Mouse (Mus musculus) hindbrain, embryonic 16.5 days (tissue): ENCODE measurements around the gene Cacna1a. TPM values are rescaled to one million over a fixed set of nuclear protein-coding genes. Genes with fewer than 3 reads are reported as not detected.

Experiments
- ATAC-seq: fragments of 200-750 bp; cut with Nextera tagmentation; 2 replicates; pipeline ENCODE4 v1.8.0; 2017; ENCODE audit warnings: moderate TSS enrichment, moderate library complexity
- H3K27ac ChIP-seq: fragments of 300-500 bp; sonication (generic); 2 replicates; pipeline ENCODE4 v1.5.1; 2014; ENCODE audit warnings: low read depth, mild to moderate bottlenecking, control low read depth, low read length, moderate library complexity
- H3K27me3 ChIP-seq: fragments of 300-500 bp; sonication (generic); replicated peaks from 2 replicates; pipeline ENCODE4 v1.6.1; 2014; ENCODE audit warnings: low read length; ENCODE audit not compliant: control insufficient read depth, insufficient read depth
- H3K36me3 ChIP-seq: fragments of 300-500 bp; sonication (generic); 2 replicates; pipeline ENCODE4 v1.6.1; 2014; ENCODE audit warnings: mild to moderate bottlenecking, low read length, moderate library complexity, mixed read lengths; ENCODE audit not compliant: control insufficient read depth, insufficient read depth
- H3K4me1 ChIP-seq: fragments of 300-500 bp; sonication (generic); 2 replicates; pipeline ENCODE4 v1.6.1; 2014; ENCODE audit warnings: low read depth, low read length; ENCODE audit not compliant: control insufficient read depth, insufficient read depth
- H3K4me2 ChIP-seq: fragments of 300-500 bp; sonication (generic); 2 replicates; pipeline ENCODE4 v1.6.1; 2014; ENCODE audit warnings: mild to moderate bottlenecking, low read length, control low read depth, moderate library complexity
- H3K4me3 ChIP-seq: fragments of 300-500 bp; sonication (generic); 2 replicates; pipeline ENCODE4 v1.5.1; 2014; ENCODE audit warnings: mild to moderate bottlenecking, low read length, control low read depth, moderate library complexity
- H3K9ac ChIP-seq: fragments of 300-500 bp; sonication (generic); 2 replicates; pipeline ENCODE4 v1.6.1; 2014; ENCODE audit warnings: low read depth, mild to moderate bottlenecking, control low read depth, low read length, moderate library complexity
- H3K9me3 ChIP-seq: fragments of 300-500 bp; sonication (generic); 2 replicates; pipeline ENCODE4 v1.6.1; 2014; ENCODE audit warnings: mild to moderate bottlenecking, low read length, moderate library complexity; ENCODE audit not compliant: control insufficient read depth
- WGBS: fragments of 180-500 bp; shearing (Covaris S2); extraction: QIAGEN DNeasy Blood & Tissue Kit; methylation state at CpG from one replicate; pipeline ENCODE4 v1.1.7; 2014; 5-methylcytosine and 5-hydroxymethylcytosine counted together
- polyA plus RNA-seq: library from polyadenylated mRNA; unstranded; fragments of >200 nt; fragmentation: Nextera tagmentation; extraction: Ambion mirVana; gene quantifications from 2 replicates; pipeline ENCODE4 v1.2.1, GENCODE M21; 2015

The Cacna1a gene
- polyA plus RNA-seq, 1 experiment from 2014 or later, result 17.1 TPM

DNA sequence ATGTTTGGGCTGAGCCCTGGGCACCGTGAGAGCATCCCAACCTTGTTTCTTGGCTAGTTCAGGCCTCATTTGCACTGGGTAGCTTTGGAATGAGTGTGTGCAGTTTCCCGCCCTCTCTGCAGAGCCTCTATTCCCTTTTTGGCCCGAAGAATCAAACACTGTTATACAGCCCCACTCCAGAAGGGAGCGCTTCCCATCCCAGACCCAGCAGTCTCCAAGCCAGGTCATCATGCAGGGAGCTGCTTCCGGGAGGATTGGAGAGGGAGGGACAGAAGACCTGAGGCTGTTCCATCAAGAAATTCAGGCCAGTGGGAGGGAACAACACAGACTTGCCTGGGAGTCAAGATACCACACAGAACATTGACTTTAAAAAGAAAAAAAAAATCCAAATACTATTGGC, 29.6 kb downstream of the Cacna1a start:
- Histone ChIP-seq H3K4me3 (no peak overlapping the region; the same call in 1 of the 2 replicates), H3K9me3 (no peaks in the 10 kb centered on the region), H3K27me3 (no peaks in the 10 kb centered on the region), H3K9ac (peak overlapping the region; percentile 4; the same call in 1 of the 2 replicates), H3K4me2 (peak overlapping the region; percentile 85), H3K4me1 (peaks cover 22% of the 10 kb centered on the region), H3K36me3 (peaks cover 2% of the 10 kb centered on the region; the same call in 1 of the 2 replicates), H3K27ac (no peak overlapping the region)
- WGBS, result 47% methylated on average over 5 of the region's 5 CpGs
- no peak for ATAC-seq

DNA sequence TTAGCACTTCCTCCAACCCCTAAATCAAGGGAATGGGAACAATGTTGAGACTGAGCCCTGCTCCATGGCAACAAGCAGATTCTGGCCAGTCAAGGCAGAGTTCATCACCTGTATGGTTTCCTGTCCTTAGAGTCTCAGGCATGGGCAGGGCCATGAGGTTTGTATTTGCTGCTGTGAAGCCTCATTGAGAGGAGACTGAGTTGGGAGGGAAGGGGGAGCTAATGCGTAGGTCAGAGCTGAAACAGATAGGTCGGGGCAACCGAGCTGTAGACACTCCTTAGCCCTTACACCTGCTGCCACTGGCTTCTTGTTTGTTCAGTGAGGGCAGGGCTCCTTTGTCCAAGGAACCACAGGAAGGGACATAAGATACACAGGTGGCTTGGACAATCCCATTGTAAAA, 36.2 kb downstream of the Cacna1a start:
- ATAC-seq, result no peak
- H3K4me2 ChIP-seq, result no peak overlapping the region
- no peaks in the 10 kb centered on the region for H3K27me3 ChIP-seq
- H3K36me3 ChIP-seq, result peaks cover 2% of the 10 kb centered on the region; the same call in 1 of the 2 replicates
- no peak overlapping the region for H3K4me3 ChIP-seq
- no peaks in the 10 kb centered on the region for H3K4me1 ChIP-seq
- H3K9me3 ChIP-seq, result no peaks in the 10 kb centered on the region
- H3K27ac ChIP-seq, result no peak overlapping the region
- 83% methylated on average over 3 of the region's 3 CpGs for WGBS
- no peak overlapping the region for H3K9ac ChIP-seq

- Histone ChIP-seq H3K27ac (no peak overlapping the region), H3K4me3 (no peak overlapping the region), H3K36me3 (peaks cover 2% of the 10 kb centered on the region; the same call in 1 of the 2 replicates), H3K9me3 (no peaks in the 10 kb centered on the region), H3K4me1 (no peaks in the 10 kb centered on the region), H3K4me2 (no peak overlapping the region), H3K27me3 (no peaks in the 10 kb centered on the region), H3K9ac (no peak overlapping the region)
- WGBS, result 79% methylated on average over 7 of the region's 7 CpGs
- ATAC-seq, result no peak
Measured at GRCm38 (mm10) chr8:84426087-84426486, 37.8 kb downstream of the Cacna1a start.

DNA sequence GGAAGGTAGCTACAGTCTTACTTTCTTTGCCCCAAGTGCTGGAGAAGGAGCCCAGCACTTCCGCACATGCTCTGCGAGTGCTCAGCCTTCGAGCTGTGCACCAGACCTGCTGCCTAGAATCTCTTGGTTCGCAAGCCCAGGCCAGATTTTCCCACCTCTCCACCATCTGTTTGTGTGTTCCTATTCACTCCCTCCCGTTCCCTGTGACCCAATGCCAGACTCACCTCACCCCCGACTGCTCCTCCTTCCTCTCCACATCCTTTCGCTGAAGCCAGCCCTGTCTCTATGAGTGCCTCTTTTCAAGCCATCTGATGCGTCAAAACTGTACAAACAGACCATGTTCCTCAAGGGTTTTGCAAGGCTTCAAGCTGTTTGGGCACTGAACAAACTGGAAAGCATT, 38.3 kb downstream of the Cacna1a start:
- Histone ChIP-seq H3K9me3 (no peaks in the 10 kb centered on the region), H3K4me3 (no peak overlapping the region), H3K27me3 (no peaks in the 10 kb centered on the region), H3K4me2 (no peak overlapping the region), H3K36me3 (peaks cover 2% of the 10 kb centered on the region; the same call in 1 of the 2 replicates), H3K4me1 (no peaks in the 10 kb centered on the region), H3K9ac (no peak overlapping the region), H3K27ac (no peak overlapping the region)
- WGBS, result 88% methylated on average over 8 of the region's 8 CpGs
- ATAC-seq, result no peak

- 79% methylated on average over 5 of the region's 5 CpGs for WGBS
- no peak overlapping the region for H3K4me2 ChIP-seq
- H3K9me3 ChIP-seq, result no peaks in the 10 kb centered on the region
Measured at GRCm38 (mm10) chr8:84428034-84428433, 39.8 kb downstream of the Cacna1a start.

GRCm38 (mm10) chr8:84429014-84429413, 40.8 kb downstream of the Cacna1a start:
- Histone ChIP-seq H3K36me3 (peaks cover 2% of the 10 kb centered on the region; the same call in 1 of the 2 replicates), H3K27ac (no peak overlapping the region), H3K4me2 (no peak overlapping the region), H3K27me3 (no peaks in the 10 kb centered on the region), H3K4me3 (no peak overlapping the region), H3K9ac (no peak overlapping the region), H3K9me3 (no peaks in the 10 kb centered on the region), H3K4me1 (no peaks in the 10 kb centered on the region)
- ATAC-seq, result no peak
- 22% methylated on average over 4 of the region's 4 CpGs for WGBS

More at GRCm38 (mm10) chr8:84428034-84428433, 39.8 kb downstream of the Cacna1a start:
- H3K27ac ChIP-seq, result no peak overlapping the region
- H3K4me1 ChIP-seq, result no peaks in the 10 kb centered on the region
- H3K27me3 ChIP-seq, result no peaks in the 10 kb centered on the region
- H3K4me3 ChIP-seq, result no peak overlapping the region
- no peak for ATAC-seq
- peaks cover 2% of the 10 kb centered on the region; the same call in 1 of the 2 replicates for H3K36me3 ChIP-seq
- no peak overlapping the region for H3K9ac ChIP-seq

GRCm38 (mm10) chr8:84429492-84429891, 41.3 kb downstream of the Cacna1a start:
- no peak for ATAC-seq
- Histone ChIP-seq H3K4me2 (no peak overlapping the region), H3K4me3 (no peak overlapping the region), H3K4me1 (no peaks in the 10 kb centered on the region), H3K27ac (no peak overlapping the region), H3K9ac (no peak overlapping the region), H3K36me3 (peaks cover 2% of the 10 kb centered on the region; the same call in 1 of the 2 replicates), H3K9me3 (no peaks in the 10 kb centered on the region), H3K27me3 (no peaks in the 10 kb centered on the region)
- WGBS, result 40% methylated on average over 5 of the region's 5 CpGs

DNA sequence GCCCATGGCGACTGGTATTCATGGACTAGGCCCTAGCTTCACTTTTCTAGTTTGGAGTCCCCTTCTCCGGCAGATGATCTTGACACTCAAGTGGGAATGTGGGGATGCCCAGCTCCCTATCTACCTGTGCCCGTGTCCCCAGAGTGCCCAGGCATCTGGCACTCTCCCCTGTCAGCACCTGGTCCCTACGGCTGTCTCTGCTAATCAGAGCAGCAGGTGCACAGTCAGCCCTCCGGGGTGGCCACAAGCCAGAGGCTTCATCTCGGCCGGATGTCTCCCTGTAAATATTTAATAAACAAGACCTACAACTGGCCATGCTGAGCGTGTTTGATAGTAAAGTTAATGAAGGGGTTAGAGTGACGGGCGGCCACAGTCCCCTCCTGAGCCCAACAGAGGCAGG, 47.1 kb downstream of the Cacna1a start:
- Histone ChIP-seq H3K9me3 (no peaks in the 10 kb centered on the region), H3K4me1 (no peaks in the 10 kb centered on the region), H3K36me3 (no peaks in the 10 kb centered on the region), H3K27me3 (no peaks in the 10 kb centered on the region), H3K9ac (no peak overlapping the region), H3K27ac (no peak overlapping the region), H3K4me2 (no peak overlapping the region), H3K4me3 (no peak overlapping the region)
- 65% methylated on average over 10 of the region's 10 CpGs for WGBS
- ATAC-seq, result no peak

DNA sequence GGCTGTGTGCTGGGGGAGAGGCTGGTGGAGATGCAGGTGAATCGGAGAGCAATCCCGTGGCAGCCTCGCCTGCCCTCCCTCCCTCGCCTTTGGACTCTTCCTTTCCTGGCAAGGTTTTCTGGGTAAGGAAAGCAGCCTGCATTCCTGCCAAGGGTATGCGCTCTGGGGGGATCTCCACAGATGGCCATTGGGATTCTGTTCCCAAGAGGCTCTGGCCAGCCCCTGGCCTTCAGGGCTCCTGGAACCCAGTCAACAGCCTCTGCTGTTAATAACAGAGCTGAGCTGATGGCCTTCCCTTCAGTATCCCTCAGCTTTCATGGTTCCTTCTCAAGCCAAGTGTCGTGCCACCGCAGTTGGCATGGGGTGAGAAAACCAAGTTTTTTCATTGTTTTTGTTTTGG, 51.6 kb downstream of the Cacna1a start:
- WGBS, result 69% methylated on average over 7 of the region's 7 CpGs
- peaks cover 5% of the 10 kb centered on the region for H3K4me1 ChIP-seq
- H3K27me3 ChIP-seq, result no peaks in the 10 kb centered on the region
- H3K9me3 ChIP-seq, result no peaks in the 10 kb centered on the region
- no peak overlapping the region for H3K27ac ChIP-seq
- peak; percentile 62; the same call in 1 of the 2 replicates for ATAC-seq
- H3K36me3 ChIP-seq, result no peaks in the 10 kb centered on the region
- H3K9ac ChIP-seq, result no peak overlapping the region
- H3K4me3 ChIP-seq, result no peak overlapping the region
- H3K4me2 ChIP-seq, result no peak overlapping the region
